Comparison of ENCODE assay signal across 23 mouse cellular contexts in the genomic region with DNA sequence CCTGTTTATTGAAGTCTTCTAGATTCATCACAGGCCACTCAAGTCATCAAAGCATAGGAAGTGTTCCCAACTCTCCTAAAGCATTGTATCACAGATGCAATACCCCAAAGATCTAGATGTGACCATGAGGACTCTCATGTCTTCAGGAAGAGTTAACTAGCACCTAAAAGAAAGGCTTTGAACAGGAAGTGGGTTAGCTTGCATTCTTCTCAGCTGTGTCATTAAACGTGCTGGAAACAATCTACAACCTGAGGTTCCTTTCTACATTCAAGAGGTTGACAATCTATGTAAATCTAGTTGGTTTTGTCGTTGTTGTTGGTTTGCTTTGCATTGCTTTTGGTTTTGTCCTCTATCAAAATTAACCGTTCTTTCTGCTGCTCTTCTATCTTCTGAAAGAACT. TPM values are rescaled to one million over a fixed set of nuclear protein-coding genes. Genes with fewer than 3 reads are reported as not detected.
DNase-seq lines count a peak whose midpoint lies in the region; ATAC-seq lines count a peak whose summit lies in the region.
"Had no signal": no experiment of that assay in that cellular context is flagged by ENCODE, and none has a peak within 500 bp of the region (broad histone marks: within the 10 kb centered on the region; RNA-seq: fewer than 3 reads in every experiment).

No protein-coding gene starts in this region.

- no peak overlapping the region for H3K27ac ChIP-seq in kidney, embryonic 14.5 days (ENCODE audit: low read depth, low read length)
- H3K27ac ChIP-seq: embryonic facial prominence, embryonic 13.5 days; forebrain, embryonic 12.5 days; heart, embryonic 10.5 days; hindbrain, embryonic 10.5 days; hindbrain, embryonic 15.5 days had no signal

- H3K36me3 ChIP-seq in kidney, embryonic 14.5 days (ENCODE audit: control insufficient read depth, insufficient read depth, low read length), result no peaks in the 10 kb centered on the region
- H3K36me3 ChIP-seq: embryonic facial prominence, embryonic 13.5 days; forebrain, embryonic 12.5 days; G1E; heart, embryonic 10.5 days; hindbrain, embryonic 10.5 days; hindbrain, embryonic 15.5 days had no signal

- peak; percentile 37 for DNase-seq in thymus, postnatal 14 days
- DNase-seq in thymus, adult 18-20 months, result no peak
- peak; percentile 41 for DNase-seq in induced T-regulatory cell, adult 2 months (ENCODE audit: low read depth)
- peak; percentile 12 for DNase-seq in thymus, postnatal 25 days
- no peak for DNase-seq in right cerebral cortex, adult 18-20 months
- DNase-seq in cerebellum, adult 11-12 months, result no peak
- DNase-seq: adrenal gland, postnatal 14 days; B cell, adult 2 months; cerebellum, adult 18-20 months; cerebellum, adult 9-11 months; cerebellum, postnatal 36 days; gastrocnemius, postnatal 10 days; heart, adult 18-20 months; heart, postnatal 10 days had no signal

- H3K9ac ChIP-seq in kidney, embryonic 14.5 days (ENCODE audit: low read depth, low read length), result no peak overlapping the region
- H3K9ac ChIP-seq: embryonic facial prominence, embryonic 13.5 days; forebrain, embryonic 12.5 days; hindbrain, embryonic 15.5 days had no signal

- no peak overlapping the region for H3K4me3 ChIP-seq in kidney, embryonic 14.5 days (ENCODE audit: low read length)
- H3K4me3 ChIP-seq: embryonic facial prominence, embryonic 13.5 days; forebrain, embryonic 12.5 days; heart, embryonic 10.5 days; hindbrain, embryonic 10.5 days; hindbrain, embryonic 15.5 days had no signal

- no peaks in the 10 kb centered on the region for H3K4me1 ChIP-seq in kidney, embryonic 14.5 days (ENCODE audit: control insufficient read depth, insufficient read depth, low read length)
- H3K4me1 ChIP-seq: heart, embryonic 10.5 days; hindbrain, embryonic 10.5 days; hindbrain, embryonic 15.5 days had no signal

- H3K9me3 ChIP-seq in kidney, embryonic 14.5 days (ENCODE audit: control insufficient read depth, low read length), result no peaks in the 10 kb centered on the region
- H3K9me3 ChIP-seq: embryonic facial prominence, embryonic 13.5 days; forebrain, embryonic 12.5 days; G1E; heart, embryonic 10.5 days; hindbrain, embryonic 10.5 days; hindbrain, embryonic 15.5 days had no signal

- no peaks in the 10 kb centered on the region for H3K27me3 ChIP-seq in kidney, embryonic 14.5 days (ENCODE audit: control insufficient read depth, insufficient read depth, low read length)
- H3K27me3 ChIP-seq: embryonic facial prominence, embryonic 13.5 days; forebrain, embryonic 12.5 days; hindbrain, embryonic 15.5 days had no signal

- peak; percentile 88 for ATAC-seq in CD4-positive, CD25-positive, alpha-beta regulatory T cell, adult 4 months
- no peak for ATAC-seq in kidney, embryonic 14.5 days (ENCODE audit: low FRiP score, low TSS enrichment)
- ATAC-seq: forebrain, embryonic 16.5 days had no signal

- H3K4me2 ChIP-seq in kidney, embryonic 14.5 days (replicated peaks; ENCODE audit: low read depth, low read length), result no peak overlapping the region
- H3K4me2 ChIP-seq: embryonic facial prominence, embryonic 13.5 days; forebrain, embryonic 12.5 days; hindbrain, embryonic 15.5 days had no signal

- 72% methylated on average over 3 of the region's 3 CpGs for WGBS in kidney, embryonic 14.5 days

RNA-seq across cellular contexts. Expression of a gene that starts 44.0 kb away (rescaled TPM):
- 1 to 10 TPM; 1.0 to 4.1 TPM for polyA plus RNA-seq in CD4-positive, CD25-positive, alpha-beta regulatory T cell, adult 4 months (2017; shearing (Covaris generic))
- 5.2 and 8.4 TPM in 2 replicates for polyA plus RNA-seq in kidney, embryonic 14.5 days (2014; fragmentation: Nextera tagmentation; extraction: Ambion mirVana)
- polyA plus RNA-seq: forebrain, embryonic 16.5 days; G1E had no signal

RNA-seq across cellular contexts. Expression of a gene that starts 52.2 kb away (rescaled TPM):
- 10 to 100 TPM; 89.4 to 99.4 TPM for polyA plus RNA-seq in CD4-positive, CD25-positive, alpha-beta regulatory T cell, adult 4 months (2017; shearing (Covaris generic))
- 48.1 and 50.2 TPM in 2 replicates for polyA plus RNA-seq in kidney, embryonic 14.5 days (2014; fragmentation: Nextera tagmentation; extraction: Ambion mirVana)

Comparison
In these comparisons a context has a peak if more than half of its experiments do, and no peak if none do; other contexts are left out.
1. DNase-seq: peak in thymus, postnatal 14 days (single experiment), induced T-regulatory cell, adult 2 months (single experiment) and thymus, postnatal 25 days (single experiment); none in thymus, adult 18-20 months (0 of 2), right cerebral cortex, adult 18-20 months (single experiment) and cerebellum, adult 11-12 months (single experiment).